Mouse (Mus musculus): ENCODE data around the gene Taok3. TPM values are rescaled to one million over a fixed set of nuclear protein-coding genes. Genes with fewer than 3 reads are reported as not detected.

Taok3 gene
- polyA plus RNA-seq, 1 experiment from 2014 or later, result 57.7 TPM

- WGBS, result 82% methylated on average over 4 of the region's 4 CpGs
- Histone ChIP-seq H3K4me1 (replicated peaks) (peaks cover 8% of the 10 kb centered on the region), H3K36me3 (peaks cover 22% of the 10 kb centered on the region), H3K27ac (replicated peaks) (no peak overlapping the region), H3K27me3 (no peaks in the 10 kb centered on the region), H3K4me2 (no peak overlapping the region), H3K9me3 (no peaks in the 10 kb centered on the region), H3K4me3 (no peak overlapping the region), H3K9ac (no peak overlapping the region)
- no peak for ATAC-seq (ENCODE audit: low FRiP score, low read depth)
These were observed 159.7 kb downstream of the Taok3 start for GRCm38 (mm10) chr5:117279669-117280050.

GRCm38 (mm10) chr5:117281536-117281935, 161.6 kb downstream of the Taok3 start:
- WGBS, result 94% methylated on average over 10 of the region's 10 CpGs
- H3K27me3 ChIP-seq, result no peaks in the 10 kb centered on the region

GRCm38 (mm10) chr5:117282360-117282759, 162.4 kb downstream of the Taok3 start:
- Histone ChIP-seq H3K9me3 (no peaks in the 10 kb centered on the region), H3K4me3 (no peak overlapping the region), H3K36me3 (peaks cover 28% of the 10 kb centered on the region), H3K4me1 (replicated peaks) (peaks cover 31% of the 10 kb centered on the region), H3K4me2 (no peak overlapping the region), H3K27me3 (no peaks in the 10 kb centered on the region), H3K9ac (no peak overlapping the region), H3K27ac (replicated peaks) (no peak overlapping the region)
- 90% methylated on average over 8 of the region's 8 CpGs for WGBS
- no peak for ATAC-seq (ENCODE audit: low FRiP score, low read depth)

More at GRCm38 (mm10) chr5:117281536-117281935, 161.6 kb downstream of the Taok3 start:
- Histone ChIP-seq H3K4me2 (no peak overlapping the region), H3K9ac (no peak overlapping the region), H3K4me1 (replicated peaks) (peaks cover 27% of the 10 kb centered on the region), H3K36me3 (peaks cover 28% of the 10 kb centered on the region), H3K9me3 (no peaks in the 10 kb centered on the region), H3K4me3 (no peak overlapping the region), H3K27ac (replicated peaks) (no peak overlapping the region)
- no peak for ATAC-seq (ENCODE audit: low FRiP score, low read depth)

- 0 out of 2 replicates have a peak, but pooled peaks have one; percentile 36 for ATAC-seq (ENCODE audit: low FRiP score, low read depth)
- H3K4me2 ChIP-seq, result peak overlapping the region; percentile 23; the same call in 1 of the 2 replicates
- peak overlapping the region; percentile 56; the same call in 1 of the 2 replicates for H3K27ac ChIP-seq (replicated peaks)
- no peaks in the 10 kb centered on the region for H3K27me3 ChIP-seq
- H3K36me3 ChIP-seq, result peaks cover 28% of the 10 kb centered on the region
- H3K9me3 ChIP-seq, result no peaks in the 10 kb centered on the region
- peaks cover 36% of the 10 kb centered on the region for H3K4me1 ChIP-seq (replicated peaks)
- 56% methylated on average over 9 of the region's 9 CpGs for WGBS
- H3K4me3 ChIP-seq, result no peak overlapping the region
- no peak overlapping the region for H3K9ac ChIP-seq
These were observed 164.1 kb downstream of the Taok3 start for GRCm38 (mm10) chr5:117284029-117284428.

GRCm38 (mm10) chr5:117284682-117285081, 164.8 kb downstream of the Taok3 start:
- WGBS, result 42% methylated on average over 7 of the region's 7 CpGs
- H3K4me3 ChIP-seq, result no peak overlapping the region
- H3K9ac ChIP-seq, result no peak overlapping the region
- peak overlapping the region; percentile 74; the same call in 1 of the 2 replicates for H3K4me2 ChIP-seq
- H3K36me3 ChIP-seq, result peaks cover 28% of the 10 kb centered on the region
- H3K9me3 ChIP-seq, result no peaks in the 10 kb centered on the region
- H3K27ac ChIP-seq (replicated peaks), result 0 out of 2 replicates have a peak overlapping the region, but pooled peaks have one; percentile 56
- H3K27me3 ChIP-seq, result no peaks in the 10 kb centered on the region
- no peak for ATAC-seq (ENCODE audit: low FRiP score, low read depth)
- H3K4me1 ChIP-seq (replicated peaks), result peaks cover 36% of the 10 kb centered on the region

- Histone ChIP-seq H3K36me3 (peaks cover 28% of the 10 kb centered on the region), H3K4me1 (replicated peaks) (peaks cover 36% of the 10 kb centered on the region), H3K9ac (no peak overlapping the region), H3K27ac (replicated peaks) (no peak overlapping the region), H3K4me2 (peak overlapping the region; percentile 74), H3K9me3 (no peaks in the 10 kb centered on the region), H3K27me3 (no peaks in the 10 kb centered on the region), H3K4me3 (no peak overlapping the region)
- WGBS, result 69% methylated on average over 4 of the region's 4 CpGs
- no peak for ATAC-seq (ENCODE audit: low FRiP score, low read depth)
These were observed 165.3 kb downstream of the Taok3 start for GRCm38 (mm10) chr5:117285266-117285665.

DNA sequence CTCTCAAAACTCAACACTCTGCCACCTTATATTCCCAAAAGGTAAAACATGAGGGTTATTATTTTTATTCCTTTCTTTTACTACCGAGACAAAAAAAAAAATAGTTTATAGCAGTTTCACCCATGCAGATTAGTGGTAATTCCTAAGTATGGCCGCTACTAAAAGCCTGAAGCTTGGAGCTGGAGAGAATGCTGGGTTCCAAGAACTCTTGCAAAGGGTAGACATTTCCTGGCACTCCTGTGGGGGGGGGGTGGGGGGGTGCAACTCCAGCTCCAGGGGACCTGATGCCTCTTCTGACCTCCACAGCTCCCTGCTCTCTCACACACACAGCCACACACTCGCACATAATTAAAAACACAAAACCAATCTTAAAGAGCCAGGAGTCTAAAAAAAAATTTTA, 166.4 kb downstream of the Taok3 start:
- no peak for ATAC-seq (ENCODE audit: low FRiP score, low read depth)
- Histone ChIP-seq H3K27me3 (no peaks in the 10 kb centered on the region), H3K9ac (peak overlapping the region; percentile 79; the same call in 1 of the 2 replicates), H3K9me3 (no peaks in the 10 kb centered on the region), H3K4me1 (replicated peaks) (peaks cover 36% of the 10 kb centered on the region), H3K4me3 (peak overlapping the region; percentile 82), H3K27ac (replicated peaks) (no peak overlapping the region), H3K36me3 (peaks cover 24% of the 10 kb centered on the region), H3K4me2 (peak overlapping the region; percentile 74)
- WGBS, result 42% methylated on average over 3 of the region's 3 CpGs

DNA sequence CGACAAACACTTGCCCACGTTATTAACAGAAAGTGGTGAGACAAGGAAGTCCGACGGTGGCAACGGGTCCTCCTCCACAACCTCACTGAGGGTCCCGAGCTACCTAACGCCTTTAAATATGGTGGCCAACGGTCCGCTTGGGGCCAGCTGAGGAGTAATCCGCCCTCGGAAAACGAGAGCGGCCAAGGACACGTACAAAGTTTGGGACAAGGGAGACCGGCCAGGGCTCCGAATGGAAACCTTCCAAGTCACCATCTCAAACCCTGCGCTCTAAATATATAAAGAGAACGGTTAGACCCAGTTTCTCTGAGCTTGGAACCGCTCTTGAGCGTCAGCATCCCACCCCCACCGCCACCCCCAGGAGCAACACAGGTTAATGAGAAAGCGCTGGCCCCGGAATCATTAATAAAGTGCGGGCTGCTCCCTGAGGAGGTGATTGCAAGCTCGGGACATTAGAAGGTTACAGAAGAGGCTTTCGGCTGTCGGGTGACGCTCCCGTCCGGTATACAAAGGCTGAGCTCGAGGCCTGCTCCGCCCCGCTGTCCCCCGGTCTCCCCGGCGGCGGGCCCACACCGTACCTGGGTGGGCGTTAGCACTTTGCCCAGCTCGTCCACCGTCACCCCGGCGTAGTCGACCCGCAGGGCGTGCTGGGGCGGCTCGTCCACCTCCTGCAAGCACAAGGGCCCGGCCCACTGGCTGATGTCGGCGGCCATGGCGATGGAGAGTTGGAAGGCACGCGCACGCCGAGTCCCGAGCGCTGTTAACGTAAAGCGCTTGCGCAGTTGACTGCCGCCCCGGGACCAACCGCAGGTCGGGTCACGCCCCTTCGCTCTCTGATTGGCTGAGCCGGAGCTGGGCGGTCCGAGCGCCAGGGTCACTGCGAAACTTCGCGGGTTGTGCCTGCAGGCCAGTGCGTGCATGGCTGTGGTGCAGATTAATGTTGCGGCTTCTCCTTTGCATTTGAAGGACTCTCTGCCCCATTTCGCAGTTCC, 167.2 kb downstream of the Taok3 start, which contains the start of gene Pebp1:
Gene Pebp1 (minus strand): TSS at position 795 of the 992 bp plus-strand sequence.
- ATAC-seq (ENCODE audit: low FRiP score, low read depth), result peak; percentile 96
- Histone ChIP-seq H3K36me3 (peaks cover 18% of the 10 kb centered on the region), H3K4me2 (peak within 1 kb of the TSS; percentile 74), H3K9me3 (no peaks in the 10 kb centered on the region), H3K4me1 (replicated peaks) (peaks cover 36% of the 10 kb centered on the region), H3K27ac (replicated peaks) (peak within 1 kb of the TSS; percentile 77), H3K4me3 (peak within 1 kb of the TSS; percentile 82), H3K27me3 (no peaks in the 10 kb centered on the region), H3K9ac (peak within 1 kb of the TSS; percentile 79)
- WGBS, result under 1% methylated on average over 77 of the region's 77 CpGs

GRCm38 (mm10) chr5:117289646-117290045, 169.7 kb downstream of the Taok3 start:
- Histone ChIP-seq H3K4me3 (no peak overlapping the region), H3K27me3 (no peaks in the 10 kb centered on the region)

GRCm38 (mm10) chr5:117290081-117290480, 170.2 kb downstream of the Taok3 start:
- Histone ChIP-seq H3K4me2 (no peak overlapping the region), H3K36me3 (peaks cover 1% of the 10 kb centered on the region), H3K4me1 (replicated peaks) (peaks cover 24% of the 10 kb centered on the region), H3K9me3 (no peaks in the 10 kb centered on the region), H3K4me3 (no peak overlapping the region), H3K27ac (replicated peaks) (no peak overlapping the region), H3K27me3 (no peaks in the 10 kb centered on the region), H3K9ac (no peak overlapping the region)
- no peak for ATAC-seq (ENCODE audit: low FRiP score, low read depth)
- WGBS, result 92% methylated on average over 2 of the region's 2 CpGs

More at GRCm38 (mm10) chr5:117289646-117290045, 169.7 kb downstream of the Taok3 start:
- H3K4me2 ChIP-seq, result no peak overlapping the region
- H3K27ac ChIP-seq (replicated peaks), result no peak overlapping the region
- H3K36me3 ChIP-seq, result peaks cover 6% of the 10 kb centered on the region
- no peak overlapping the region for H3K9ac ChIP-seq
- no peaks in the 10 kb centered on the region for H3K9me3 ChIP-seq
- no peak for ATAC-seq (ENCODE audit: low FRiP score, low read depth)
- H3K4me1 ChIP-seq (replicated peaks), result peaks cover 28% of the 10 kb centered on the region

- Histone ChIP-seq H3K27me3 (no peaks in the 10 kb centered on the region), H3K4me3 (no peak overlapping the region), H3K27ac (replicated peaks) (no peak overlapping the region), H3K4me2 (no peak overlapping the region), H3K36me3 (no peaks in the 10 kb centered on the region), H3K9me3 (no peaks in the 10 kb centered on the region), H3K4me1 (replicated peaks) (peaks cover 12% of the 10 kb centered on the region), H3K9ac (no peak overlapping the region)
- ATAC-seq (ENCODE audit: low FRiP score, low read depth), result no peak
- 89% methylated on average over 3 of the region's 3 CpGs for WGBS
These were observed 171.4 kb downstream of the Taok3 start for GRCm38 (mm10) chr5:117291312-117291711.

DNA sequence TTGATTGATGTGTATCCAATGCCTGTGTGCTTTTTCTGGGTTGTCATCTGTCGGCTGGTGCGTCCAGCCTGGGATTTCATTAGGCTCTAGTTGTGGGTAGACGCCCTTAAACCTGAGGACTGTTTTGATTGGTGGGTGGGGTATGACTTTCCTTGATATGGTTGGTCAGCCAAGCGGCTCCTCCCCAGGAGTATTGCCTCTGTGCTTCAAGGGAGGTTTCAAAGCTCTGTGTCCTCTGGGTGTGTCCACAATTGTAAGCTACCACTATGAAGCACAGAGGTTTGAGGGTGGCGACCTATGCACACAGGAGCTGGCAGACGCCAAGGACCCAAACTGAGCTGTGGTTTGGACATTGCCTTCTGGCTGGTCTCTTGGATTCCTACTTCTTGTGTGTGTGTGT, 172.6 kb downstream of the Taok3 start:
- WGBS, result 82% methylated on average over 6 of the region's 6 CpGs
- Histone ChIP-seq H3K4me2 (no peak overlapping the region), H3K4me3 (no peak overlapping the region), H3K9me3 (no peaks in the 10 kb centered on the region), H3K36me3 (no peaks in the 10 kb centered on the region), H3K27me3 (no peaks in the 10 kb centered on the region), H3K9ac (no peak overlapping the region), H3K27ac (replicated peaks) (no peak overlapping the region), H3K4me1 (replicated peaks) (peaks cover 6% of the 10 kb centered on the region)
- no peak for ATAC-seq (ENCODE audit: low FRiP score, low read depth)
